Mouse (Mus musculus) bone marrow macrophage, adult 2 months (primary cell): Measurements from ENCODE around the gene Olfr530.

Source experiments
- CTCF ChIP-seq: IDR thresholded peaks from 2 replicates; pipeline ENCODE4 v1.5.1; 2012; ENCODE audit warnings: low read depth, mild to moderate bottlenecking, low read length, moderate library complexity
- POLR2A ChIP-seq: IDR thresholded peaks from 2 replicates; pipeline ENCODE4 v1.6.1; 2012; ENCODE audit warnings: mild to moderate bottlenecking, low read depth, low read length, borderline replicate concordance

DNA sequence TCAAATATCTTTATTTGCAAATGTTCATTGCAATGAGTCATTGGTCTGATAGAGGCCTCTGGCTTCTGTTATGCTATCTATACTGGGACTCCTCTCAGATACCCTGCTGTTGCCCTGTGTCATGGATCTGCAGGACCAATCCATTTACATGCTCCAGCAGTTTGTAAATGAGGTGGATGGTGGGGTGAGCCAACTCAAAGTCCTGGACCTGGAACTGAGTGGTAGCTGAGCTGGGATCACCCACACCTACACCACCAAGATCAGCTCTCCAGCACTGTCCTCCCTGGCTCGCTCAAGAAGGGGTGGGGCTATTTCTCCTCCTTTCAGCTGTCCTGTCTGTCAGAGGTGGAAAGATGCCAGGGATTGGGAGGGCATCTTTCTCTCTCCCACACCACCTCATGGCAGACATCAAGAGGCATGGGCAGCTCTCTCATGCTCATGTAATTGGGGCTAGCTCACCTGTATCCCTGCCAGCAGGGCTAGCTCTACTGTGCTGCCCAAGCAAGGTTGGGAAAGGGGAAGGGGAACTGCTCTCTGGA, 46.3 kb downstream of the Olfr530 start:
- TF ChIP-seq CTCF (no peak), POLR2A (no peak)
